Comparison of ENCODE assay signal across 19 mouse cellular contexts in the genomic region with DNA sequence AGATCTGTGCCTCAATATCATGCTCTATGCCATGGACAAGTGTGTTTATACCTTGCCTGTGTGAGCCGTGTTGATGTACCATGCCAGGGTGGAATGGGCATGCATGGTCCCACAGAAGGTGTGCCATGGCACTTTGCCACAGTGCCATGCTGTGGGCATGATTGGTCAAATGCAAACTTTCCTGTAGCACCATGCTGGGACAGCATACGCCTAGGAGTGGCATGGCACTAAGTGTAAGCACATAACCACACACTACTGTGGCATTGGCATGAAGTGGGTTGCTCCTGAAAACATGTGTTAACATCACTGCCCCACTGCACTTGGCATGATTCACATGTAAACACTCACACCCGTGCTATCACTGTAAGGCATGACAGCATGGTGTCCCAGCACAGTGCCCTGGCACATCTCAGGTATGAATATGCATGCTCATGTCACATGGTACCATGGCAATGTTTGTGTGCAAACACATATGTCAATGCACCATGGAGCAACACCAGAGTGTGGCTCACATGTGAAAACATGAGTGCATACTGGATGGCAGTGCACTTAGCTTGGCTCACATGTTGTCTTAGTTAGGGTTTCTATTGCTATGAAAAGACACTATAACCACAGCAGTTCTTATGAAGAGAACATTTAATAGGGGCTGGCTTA. TPM values are rescaled to one million over a fixed set of nuclear protein-coding genes. Genes with fewer than 3 reads are reported as not detected.
DNase-seq lines count a peak whose midpoint lies in the region; ATAC-seq and TF ChIP-seq lines count a peak whose summit lies in the region.
"Had no signal": no experiment of that assay in that cellular context is flagged by ENCODE, and none has a peak within 500 bp of the region (broad histone marks: within the 10 kb centered on the region; RNA-seq: fewer than 3 reads in every experiment).

No protein-coding gene starts in this region.

- no peaks in the 10 kb centered on the region for H3K27me3 ChIP-seq in forebrain, embryonic 13.5 days
- no peaks in the 10 kb centered on the region for H3K27me3 ChIP-seq in forebrain, embryonic 12.5 days
- H3K27me3 ChIP-seq in megakaryocyte, embryonic 14.5 days (replicated peaks) = no peaks in the 10 kb centered on the region
- H3K27me3 ChIP-seq in forebrain, postnatal 0 days (ENCODE audit: insufficient read depth, low read length) = no peaks in the 10 kb centered on the region
- H3K27me3 ChIP-seq: neural tube, embryonic 13.5 days; Patski had no signal

- H3K9me3 ChIP-seq in forebrain, embryonic 13.5 days (replicated peaks) = no peaks in the 10 kb centered on the region
- no peaks in the 10 kb centered on the region for H3K9me3 ChIP-seq in forebrain, embryonic 12.5 days
- no peaks in the 10 kb centered on the region for H3K9me3 ChIP-seq in megakaryocyte, embryonic 14.5 days
- H3K9me3 ChIP-seq in forebrain, postnatal 0 days (ENCODE audit: low read length) = no peaks in the 10 kb centered on the region
- H3K9me3 ChIP-seq: neural tube, embryonic 13.5 days had no signal

- ATAC-seq in forebrain, embryonic 13.5 days = peak; percentile 73
- ATAC-seq in forebrain, embryonic 12.5 days (ENCODE audit: low FRiP score) = no peak
- no peak for ATAC-seq in megakaryocyte, adult 5-6 weeks (ENCODE audit: poor library complexity, severe bottlenecking)
- ATAC-seq in forebrain, postnatal 0 days = peak; percentile 54
- ATAC-seq: activated CD4-positive, CD25-positive, alpha-beta regulatory T cell, adult 4 months; Patski had no signal

- WGBS in forebrain, embryonic 13.5 days = 86% methylated on average over 3 of the region's 3 CpGs
- 85% methylated on average over 3 of the region's 3 CpGs for WGBS in forebrain, embryonic 12.5 days
- 68% methylated on average over 3 of the region's 3 CpGs for WGBS in forebrain, postnatal 0 days

- H3K4me2 ChIP-seq in forebrain, embryonic 13.5 days = no peak overlapping the region
- H3K4me2 ChIP-seq in forebrain, embryonic 12.5 days = no peak overlapping the region
- H3K4me2 ChIP-seq in forebrain, postnatal 0 days (ENCODE audit: low read depth) = no peak overlapping the region
- H3K4me2 ChIP-seq: liver, embryonic 11.5 days; lung, embryonic 14.5 days; neural tube, embryonic 13.5 days had no signal

- H3K4me3 ChIP-seq in forebrain, embryonic 13.5 days = no peak overlapping the region
- H3K4me3 ChIP-seq in forebrain, embryonic 12.5 days (replicated peaks) = no peak overlapping the region
- H3K4me3 ChIP-seq in megakaryocyte, embryonic 14.5 days (replicated peaks) = peak overlapping the region; percentile 9
- H3K4me3 ChIP-seq in forebrain, postnatal 0 days (ENCODE audit: low read depth, low read length) = no peak overlapping the region
- H3K4me3 ChIP-seq: neural tube, embryonic 13.5 days had no signal

- no peak for TF ChIP-seq CTCF in forebrain, postnatal 0 days (IDR thresholded peaks at IDR 0.05; ENCODE audit: low read depth)

- no peaks in the 10 kb centered on the region for H3K36me3 ChIP-seq in forebrain, embryonic 13.5 days (ENCODE audit: poor library complexity, severe bottlenecking)
- no peaks in the 10 kb centered on the region for H3K36me3 ChIP-seq in forebrain, embryonic 12.5 days (replicated peaks)
- H3K36me3 ChIP-seq in megakaryocyte, embryonic 14.5 days (replicated peaks; ENCODE audit: low read length) = no peaks in the 10 kb centered on the region
- H3K36me3 ChIP-seq in forebrain, postnatal 0 days (ENCODE audit: insufficient read depth) = no peaks in the 10 kb centered on the region
- H3K36me3 ChIP-seq: neural tube, embryonic 13.5 days had no signal

- H3K27ac ChIP-seq in forebrain, embryonic 13.5 days = no peak overlapping the region
- H3K27ac ChIP-seq in forebrain, embryonic 12.5 days = no peak overlapping the region
- H3K27ac ChIP-seq in forebrain, postnatal 0 days (ENCODE audit: low read depth, low read length) = peak overlapping the region; percentile 62; the same call in 1 of the 2 replicates
- H3K27ac ChIP-seq: macrophage; neural tube, embryonic 13.5 days had no signal

- DNase-seq in cerebellum, adult 9-10 months = peak; percentile 41
- no peak for DNase-seq in forebrain, postnatal 0 days
- DNase-seq in lung, postnatal 36 days = no peak
- DNase-seq: adrenal gland, postnatal 25 days; embryo, embryonic 11 days; kidney, adult 2 months; kidney, postnatal 36 days had no signal

- H3K4me1 ChIP-seq in forebrain, embryonic 13.5 days = no peaks in the 10 kb centered on the region; the same call in 1 of the 2 replicates
- H3K4me1 ChIP-seq in forebrain, embryonic 12.5 days = 0 out of 2 replicates have a peak, but pooled peaks cover 6% of the 10 kb centered on the region
- peaks cover 5% of the 10 kb centered on the region for H3K4me1 ChIP-seq in megakaryocyte, embryonic 14.5 days
- peaks cover 5% of the 10 kb centered on the region; the same call in 1 of the 2 replicates for H3K4me1 ChIP-seq in forebrain, postnatal 0 days (ENCODE audit: insufficient read depth)

- H3K9ac ChIP-seq in forebrain, embryonic 13.5 days = no peak overlapping the region
- no peak overlapping the region for H3K9ac ChIP-seq in forebrain, embryonic 12.5 days
- no peak overlapping the region for H3K9ac ChIP-seq in forebrain, postnatal 0 days
- H3K9ac ChIP-seq: lung, embryonic 14.5 days; neural tube, embryonic 13.5 days had no signal

RNA-seq across cellular contexts. Expression of a gene that starts 24.2 kb away (rescaled TPM):
- polyA plus RNA-seq in forebrain, embryonic 13.5 days (2015; fragmentation: Nextera tagmentation; extraction: Ambion mirVana) = 1.4 and 1.7 TPM in 2 replicates
- polyA plus RNA-seq in forebrain, embryonic 12.5 days (2016; fragmentation: Nextera tagmentation; extraction: Ambion mirVana) = 0.42 and 0.65 TPM in 2 replicates
- 0.13 TPM in 1 of 2 replicates, not detected in the other for polyA plus RNA-seq in megakaryocyte, embryonic 14.5 days (2012; ENCODE audit: insufficient read depth, low replicate concordance)
- 13.0 and 19.3 TPM in 2 replicates for total RNA-seq in megakaryocyte, adult 5-6 weeks (2015)
- total RNA-seq in megakaryocyte, adult 5-6 weeks (2017) = 10.1 and 13.4 TPM in 2 replicates
- total RNA-seq in forebrain, postnatal 0 days (2014; rRNA removed) = 2.3 and 6.3 TPM in 2 replicates
- 3.1 and 3.6 TPM in 2 replicates for polyA plus RNA-seq in forebrain, postnatal 0 days (2015; fragmentation: Nextera tagmentation; extraction: Ambion mirVana)
- polyA plus RNA-seq: activated CD4-positive, CD25-positive, alpha-beta regulatory T cell, adult 4 months; C2C12; heart, postnatal 0 days; Patski had no signal

RNA-seq across cellular contexts. Expression of a gene that starts 50.2 kb away (rescaled TPM):
- polyA plus RNA-seq in forebrain, embryonic 13.5 days (2015; fragmentation: Nextera tagmentation; extraction: Ambion mirVana) = 39.0 and 39.3 TPM in 2 replicates
- polyA plus RNA-seq in forebrain, embryonic 12.5 days (2016; fragmentation: Nextera tagmentation; extraction: Ambion mirVana) = 42.8 and 45.2 TPM in 2 replicates
- polyA plus RNA-seq in megakaryocyte, embryonic 14.5 days (2012; ENCODE audit: insufficient read depth, low replicate concordance) = 0.48 TPM in 1 of 2 replicates, not detected in the other
- 33.9 and 45.8 TPM in 2 replicates for total RNA-seq in megakaryocyte, adult 5-6 weeks (2015)
- total RNA-seq in megakaryocyte, adult 5-6 weeks (2017) = 27.9 and 34.2 TPM in 2 replicates
- 22.3 and 27.4 TPM in 2 replicates for total RNA-seq in forebrain, postnatal 0 days (2014; rRNA removed)
- 14.8 and 21.1 TPM in 2 replicates for polyA plus RNA-seq in forebrain, postnatal 0 days (2015; fragmentation: Nextera tagmentation; extraction: Ambion mirVana)

Comparison
In these comparisons a context has a peak if more than half of its experiments do, and no peak if none do; other contexts are left out.
1. ATAC-seq: peak in forebrain, embryonic 13.5 days (single experiment) and forebrain, postnatal 0 days (single experiment); none in forebrain, embryonic 12.5 days (single experiment) and megakaryocyte, adult 5-6 weeks (single experiment).
2. RNA of a gene that starts 50.2 kb away (polyA plus RNA-seq): 42.8 to 45.2 TPM in forebrain, embryonic 12.5 days, 39.0 to 39.3 TPM in forebrain, embryonic 13.5 days and 14.8 to 21.1 TPM in forebrain, postnatal 0 days; 0.48 TPM in megakaryocyte, embryonic 14.5 days; every median in the first group is over 10 times any median in the second.